ENCODE assay signal across 10 mouse cellular contexts in the genomic region with DNA sequence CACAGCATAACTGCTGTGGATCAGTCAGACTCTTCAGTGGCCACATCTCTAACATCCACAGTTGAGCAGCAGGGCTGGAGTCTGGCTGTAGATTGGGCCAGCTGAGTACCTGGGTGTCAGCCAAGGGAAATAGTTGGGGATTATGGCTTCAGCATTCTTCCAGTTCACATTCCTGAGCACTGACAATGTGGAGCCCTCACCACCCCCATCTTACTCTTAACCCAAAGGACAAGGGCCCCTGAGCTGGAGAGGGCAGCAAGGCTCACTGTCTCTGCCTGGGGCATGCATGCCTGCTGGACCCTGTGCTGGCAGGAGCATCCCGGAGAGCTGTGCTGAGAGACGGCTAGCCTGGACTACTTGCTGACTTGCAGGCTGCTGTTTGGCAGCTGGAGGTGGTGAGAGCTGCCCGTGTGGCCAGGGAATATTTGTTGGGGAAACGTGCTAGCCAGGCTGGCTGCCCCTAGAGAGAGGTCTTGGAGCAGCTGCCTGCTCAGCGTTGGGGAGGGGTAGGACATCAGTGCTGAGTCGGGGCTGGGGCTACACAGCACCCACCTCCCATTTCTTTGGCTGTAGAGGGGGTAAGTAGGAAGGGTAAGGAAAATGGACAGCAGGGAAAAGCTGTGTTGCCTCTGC. TPM values are rescaled to one million over a fixed set of nuclear protein-coding genes. Genes with fewer than 3 reads are reported as not detected.
DNase-seq lines count a peak whose midpoint lies in the region; ATAC-seq and TF ChIP-seq lines count a peak whose summit lies in the region.
"Had no signal": no experiment of that assay in that cellular context is flagged by ENCODE, and none has a peak within 500 bp of the region (broad histone marks: within the 10 kb centered on the region; RNA-seq: fewer than 3 reads in every experiment).

No protein-coding gene starts in this region.

- no peak for TF ChIP-seq CTCF in gastrocnemius, adult 2 months (IDR thresholded peaks at IDR 0.05)
- TF ChIP-seq CTCF in lung, adult 2 months (IDR thresholded peaks at IDR 0.05; ENCODE audit: insufficient read depth, low read length) = no peak

- peak; percentile 63 for DNase-seq in gastrocnemius, adult 2 months
- DNase-seq in gastrocnemius, adult 8-10 months (ENCODE audit: low spot score in 2 of 2) = no peak
- DNase-seq in adipocyte (ENCODE audit: low spot score) = peak; percentile 76
- DNase-seq in heart, postnatal 4 days = peak; percentile 75
- peak; percentile 36 for DNase-seq in lung, adult 2 months
- no peak for DNase-seq in adrenal gland, adult 18-20 months (ENCODE audit: low spot score in 2 of 2)
- DNase-seq in cerebellum, adult 9-10 months = no peak

- WGBS in lung, adult 2 months = 63% methylated on average over 6 of the region's 6 CpGs

- no peak for ATAC-seq in inflammation-experienced regulatory T-cells, adult 6 months

- no peak for TF ChIP-seq POLR2A in lung, adult 2 months (IDR thresholded peaks at IDR 0.05; ENCODE audit: borderline replicate concordance, extremely low read depth, low read depth, low read length)

- no peak overlapping the region for H3K4me3 ChIP-seq in gastrocnemius, adult 2 months
- H3K4me3 ChIP-seq in lung, adult 2 months (replicated peaks; ENCODE audit: extremely low read depth, low read depth, low read length) = no peak overlapping the region
- H3K4me3 ChIP-seq: forebrain, embryonic 13.5 days had no signal

- peak overlapping the region; percentile 72 for H3K27ac ChIP-seq in gastrocnemius, adult 2 months
- H3K27ac ChIP-seq: forebrain, embryonic 13.5 days; macrophage had no signal

- peaks cover 2% of the 10 kb centered on the region; the same call in 1 of the 2 replicates for H3K4me1 ChIP-seq in lung, adult 2 months (ENCODE audit: control insufficient read depth, insufficient read depth, low read length)

- intact Hi-C loops in gastrocnemius, adult 2 months (cut with DNase I) = loop anchor here (2.0 kb wide), 1 partner anchor 195 kb away; no protein-coding TSS in a partner anchor

RNA-seq across cellular contexts. Expression of a gene that starts 8.2 kb away (rescaled TPM):
- 100 to 1,000 TPM; 226 to 256 TPM for total RNA-seq in gastrocnemius, adult 2 months (2021)
- 100 to 1,000 TPM; 199 to 280 (median 234) TPM for total RNA-seq in gastrocnemius, adult 8-10 months (2022)
- total RNA-seq in heart, postnatal 4 days (2021) = 100 to 1,000 TPM; 240 to 248 TPM
- 51.7 and 76.9 TPM in 2 replicates for polyA plus RNA-seq in lung, adult 2 months (2012; rRNA removed)
- 100 to 1,000 TPM; 197 to 219 (median 204) TPM for polyA plus RNA-seq in inflammation-experienced regulatory T-cells, adult 6 months (2017; shearing (Covaris generic))
- 100 to 1,000 TPM; 197 to 212 TPM for total RNA-seq in adrenal gland, adult 18-20 months (2021)

RNA-seq across cellular contexts. Expression of a gene that starts 8.3 kb away (rescaled TPM):
- 10 to 100 TPM; 18.7 to 22.0 TPM for total RNA-seq in gastrocnemius, adult 2 months (2021)
- 10 to 100 TPM; 19.9 to 21.4 (median 20.9) TPM for total RNA-seq in gastrocnemius, adult 8-10 months (2022)
- 10 to 100 TPM; 32.6 to 36.8 TPM for total RNA-seq in heart, postnatal 4 days (2021)
- polyA plus RNA-seq in lung, adult 2 months (2012; rRNA removed) = 88.2 and 101 TPM in 2 replicates
- 10 to 100 TPM; 18.5 to 28.5 (median 23.3) TPM for polyA plus RNA-seq in inflammation-experienced regulatory T-cells, adult 6 months (2017; shearing (Covaris generic))
- total RNA-seq in adrenal gland, adult 18-20 months (2021) = 10 to 100 TPM; 25.1 to 30.4 TPM

RNA-seq across cellular contexts. Expression of a gene that starts 20.2 kb away (rescaled TPM):
- 1 to 10 TPM in 1 of 2 experiments, under 1 TPM in 1; 0.87 to 1.2 TPM for total RNA-seq in gastrocnemius, adult 2 months (2021)
- under 1 TPM in 3 of 4 experiments, not detected in 1; 0.40 to 0.56 (median 0.44) TPM for total RNA-seq in gastrocnemius, adult 8-10 months (2022)
- total RNA-seq in heart, postnatal 4 days (2021) = 1 to 10 TPM; 2.7 to 3.5 TPM
- polyA plus RNA-seq in lung, adult 2 months (2012; rRNA removed) = 65.7 and 70.7 TPM in 2 replicates
- polyA plus RNA-seq in inflammation-experienced regulatory T-cells, adult 6 months (2017; shearing (Covaris generic)) = under 1 TPM in 1 of 3 experiments, not detected in 2; 0.68 TPM
- total RNA-seq in adrenal gland, adult 18-20 months (2021) = 1 to 10 TPM; 5.3 to 9.9 TPM

RNA-seq across cellular contexts. Expression of a gene that starts 26.5 kb away (rescaled TPM):
- 10 to 100 TPM; 28.3 to 30.2 TPM for total RNA-seq in gastrocnemius, adult 2 months (2021)
- total RNA-seq in gastrocnemius, adult 8-10 months (2022) = 10 to 100 TPM; 28.6 to 33.9 (median 30.9) TPM
- total RNA-seq in heart, postnatal 4 days (2021) = 10 to 100 TPM; 19.3 to 23.3 TPM
- 2.6 and 4.7 TPM in 2 replicates for polyA plus RNA-seq in lung, adult 2 months (2012; rRNA removed)
- 1 to 10 TPM; 2.0 to 4.7 (median 4.6) TPM for polyA plus RNA-seq in inflammation-experienced regulatory T-cells, adult 6 months (2017; shearing (Covaris generic))
- 1 to 10 TPM in 1 of 2 experiments, under 1 TPM in 1; 0.93 to 1.6 TPM for total RNA-seq in adrenal gland, adult 18-20 months (2021)

RNA-seq across cellular contexts. Expression of a gene that starts 56.0 kb away (rescaled TPM):
- total RNA-seq in gastrocnemius, adult 2 months (2021) = under 1 TPM in 1 of 2 experiments, not detected in 1; 0.06 TPM
- total RNA-seq in gastrocnemius, adult 8-10 months (2022) = under 1 TPM; 0.29 to 0.36 (median 0.31) TPM
- 1,000 to 10,000 TPM; 1,781 to 1,857 TPM for total RNA-seq in heart, postnatal 4 days (2021)
- polyA plus RNA-seq in lung, adult 2 months (2012; rRNA removed) = 7.0 and 11.2 TPM in 2 replicates
- not detected for polyA plus RNA-seq in inflammation-experienced regulatory T-cells, adult 6 months (2017; shearing (Covaris generic))
- total RNA-seq in adrenal gland, adult 18-20 months (2021) = under 1 TPM; 0.07 to 0.19 TPM
- polyA plus RNA-seq: forebrain, embryonic 13.5 days had no signal

Comparison
In these comparisons a context has a peak if more than half of its experiments do, and no peak if none do; other contexts are left out.
1. DNase-seq: peak in gastrocnemius, adult 2 months (single experiment), adipocyte (single experiment), heart, postnatal 4 days (single experiment) and lung, adult 2 months (single experiment); none in gastrocnemius, adult 8-10 months (0 of 2), adrenal gland, adult 18-20 months (0 of 2) and cerebellum, adult 9-10 months (single experiment).